Mouse (Mus musculus): ENCODE measurements around the gene DXBay18. TPM values are rescaled to one million over a fixed set of nuclear protein-coding genes. Genes with fewer than 3 reads are reported as not detected.

Gene DXBay18
- total RNA-seq (2023): not detected

DNA sequence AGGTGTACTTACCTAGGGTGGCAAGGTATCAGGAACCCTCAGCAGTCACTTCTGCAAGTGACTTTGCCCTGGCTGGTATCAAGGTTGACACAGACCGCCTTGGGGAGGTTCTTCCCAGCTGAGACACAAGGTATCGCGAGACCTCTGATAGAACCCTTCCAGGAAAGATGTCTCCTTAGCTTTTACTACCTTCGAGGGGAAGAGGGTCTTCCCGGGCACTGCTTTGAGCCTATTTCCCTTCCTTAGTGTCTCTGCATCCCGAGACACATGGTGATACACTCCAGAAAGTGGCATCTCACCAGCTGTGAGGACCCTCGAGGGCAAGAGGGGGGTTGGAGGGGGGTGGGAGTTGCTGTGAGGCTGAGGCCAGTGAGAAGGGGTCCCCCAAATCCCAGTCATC is at the start of gene DXBay18:
Gene DXBay18, minus strand, starts transcription at position 101 of the 400 bp plus-strand sequence.

DNA sequence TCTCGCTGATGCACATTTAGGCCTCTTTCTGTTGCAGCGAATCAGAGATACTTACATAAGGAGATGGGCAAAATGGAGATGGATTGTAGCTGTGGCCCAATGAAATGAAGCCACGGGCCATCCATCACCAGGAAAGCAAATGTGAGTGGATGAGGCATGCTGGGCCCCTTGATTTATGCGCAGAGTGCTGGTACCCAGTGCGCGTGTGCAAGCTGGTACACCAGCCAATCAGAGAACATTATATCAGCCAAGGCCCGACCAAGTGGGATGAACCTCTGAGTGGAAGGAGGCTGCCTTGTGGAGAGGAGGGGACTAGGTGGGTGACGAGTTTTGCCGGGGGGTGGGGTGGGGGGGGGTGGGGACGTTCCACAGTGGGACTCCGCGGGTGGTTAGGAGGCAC is 42.7 kb upstream of the DXBay18 start, which contains the start of gene Xlr3b:
Gene Xlr3b, plus strand, starts transcription at position 274 of the 400 bp plus-strand sequence.

DNA sequence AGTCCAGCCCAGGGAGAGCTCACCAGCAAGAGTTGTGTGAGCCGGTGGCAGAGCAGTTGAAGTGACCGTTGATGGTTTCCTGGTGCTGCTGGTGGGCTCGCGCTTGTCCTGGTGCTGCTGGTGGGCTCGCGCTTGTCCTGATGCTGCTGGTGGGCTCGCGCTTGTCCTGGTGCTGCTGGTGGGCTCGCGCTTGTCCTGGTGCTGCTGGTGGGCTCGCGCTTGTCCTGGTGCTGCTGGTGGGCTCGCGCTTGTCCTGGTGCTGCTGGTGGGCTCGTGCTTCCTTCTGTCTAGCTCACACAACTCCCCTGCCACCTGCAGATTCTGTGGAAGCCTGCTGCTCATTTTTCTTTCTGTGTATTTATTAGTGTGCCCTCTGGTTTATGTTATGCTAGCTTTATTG is 27.6 kb upstream of the DXBay18 start, which contains the start of gene Spin2d:
Gene Spin2d, minus strand, starts transcription at position 101 of the 400 bp plus-strand sequence.

DNA sequence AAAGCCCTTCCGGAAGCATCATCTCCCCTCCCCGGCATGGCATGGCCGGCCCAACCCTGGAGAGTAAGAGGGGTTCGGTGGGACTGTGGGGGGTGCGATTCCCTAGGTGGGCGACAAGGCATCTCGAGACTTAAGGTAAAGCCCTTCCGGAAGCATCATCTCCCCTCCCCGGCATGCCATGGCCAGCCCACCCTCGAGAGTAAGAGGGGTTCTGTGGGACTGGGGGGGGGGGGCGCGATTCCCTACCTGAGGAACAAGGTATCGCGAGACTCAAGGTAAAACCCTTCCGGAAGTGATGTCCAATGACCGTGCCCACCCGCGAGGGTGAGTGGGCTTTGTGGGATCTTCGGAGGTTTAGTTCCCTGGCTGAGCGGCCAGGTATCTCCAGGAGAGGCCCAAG is 754 bp downstream of the DXBay18 start, which contains the start of gene Xlr5b:
Gene Xlr5b, plus strand, starts transcription at position 301 of the 400 bp plus-strand sequence.

DNA sequence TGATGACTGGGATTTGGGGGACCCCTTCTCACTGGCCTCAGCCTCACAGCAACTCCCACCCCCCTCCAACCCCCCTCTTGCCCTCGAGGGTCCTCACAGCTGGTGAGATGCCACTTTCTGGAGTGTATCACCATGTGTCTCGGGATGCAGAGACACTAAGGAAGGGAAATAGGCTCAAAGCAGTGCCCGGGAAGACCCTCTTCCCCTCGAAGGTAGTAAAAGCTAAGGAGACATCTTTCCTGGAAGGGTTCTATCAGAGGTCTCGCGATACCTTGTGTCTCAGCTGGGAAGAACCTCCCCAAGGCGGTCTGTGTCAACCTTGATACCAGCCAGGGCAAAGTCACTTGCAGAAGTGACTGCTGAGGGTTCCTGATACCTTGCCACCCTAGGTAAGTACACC is 32.5 kb downstream of the DXBay18 start, which contains the start of gene Gm14685:
Gene Gm14685, plus strand, starts transcription at position 301 of the 400 bp plus-strand sequence.

DNA sequence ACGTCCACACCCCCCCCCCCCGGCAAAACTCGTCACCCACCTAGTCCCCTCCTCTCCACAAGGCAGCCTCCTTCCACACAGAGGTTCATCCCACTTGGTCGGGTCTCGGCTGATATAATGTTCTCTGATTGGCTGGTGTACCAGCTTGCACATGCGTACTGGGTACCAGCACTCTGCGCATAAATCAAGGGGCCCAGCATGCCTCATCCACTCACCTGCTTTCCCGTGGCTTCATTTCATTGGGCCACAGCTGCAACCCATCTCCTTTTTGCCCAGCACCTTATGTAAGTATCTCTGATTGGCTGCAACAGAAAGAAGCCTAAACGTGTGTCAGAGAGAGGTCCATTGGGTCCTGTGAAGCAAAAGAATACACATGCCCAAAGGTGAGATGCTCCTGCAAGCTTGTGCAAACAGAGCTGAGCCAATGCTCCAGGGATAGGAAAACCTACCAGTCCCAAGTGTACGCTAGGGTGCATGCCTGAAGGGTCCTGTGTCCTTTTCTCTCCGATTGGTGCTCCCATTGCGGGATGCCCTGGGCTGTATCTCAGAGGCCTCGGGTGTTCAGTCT is 52.2 kb downstream of the DXBay18 start, which contains the start of gene Xlr3a:
Gene Xlr3a, minus strand, starts transcription at position 155 of the 568 bp plus-strand sequence.

Other genes starting within 250 kb of the DXBay18 start
- 10 to 100 TPM; 46.2 to 53.4 TPM for gene Cetn2, start 231.0 kb downstream of the DXBay18 start, total RNA-seq (2023)
- gene Nsdhl, start 230.9 kb downstream of the DXBay18 start, total RNA-seq (2023): 10 to 100 TPM; 10.1 to 12.5 TPM
- gene Zfp185, start 162.1 kb downstream of the DXBay18 start, total RNA-seq (2023): not detected
- gene Pnma5, start 112.3 kb downstream of the DXBay18 start, total RNA-seq (2023): 1 to 10 TPM in 1 of 2 experiments, under 1 TPM in 1; 0.75 to 2.1 TPM
- not detected for gene Pnma3, start 84.7 kb downstream of the DXBay18 start, total RNA-seq (2023)
- gene Xlr4a, start 67.0 kb downstream of the DXBay18 start, total RNA-seq (2023): 10 to 100 TPM in 1 of 2 experiments, 1 to 10 TPM in 1; 3.6 to 16.1 TPM
- 1 to 10 TPM in 1 of 2 experiments, not detected in 1; 2.1 TPM for gene Xlr3a, start 52.4 kb downstream of the DXBay18 start, total RNA-seq (2023)
- gene Gm14685, start 32.4 kb downstream of the DXBay18 start, total RNA-seq (2023): under 1 TPM; 0.17 to 0.21 TPM
- gene Xlr5b, start 654 bp downstream of the DXBay18 start, total RNA-seq (2023): not detected
- not detected for gene Spin2d, start 27.5 kb upstream of the DXBay18 start, total RNA-seq (2023)
- gene Xlr3b, start 42.8 kb upstream of the DXBay18 start, total RNA-seq (2023): 10 to 100 TPM in 1 of 2 experiments, 1 to 10 TPM in 1; 5.9 to 24.8 TPM
- 10 to 100 TPM; 21.7 to 36.8 TPM for gene Xlr4b, start 64.9 kb upstream of the DXBay18 start, total RNA-seq (2023)
- 10 to 100 TPM; 11.0 to 12.9 TPM for gene F8a, start 78.8 kb upstream of the DXBay18 start, total RNA-seq (2023)
- 10 to 100 TPM in 1 of 2 experiments, 1 to 10 TPM in 1; 3.9 to 15.2 TPM for gene Xlr4c, start 93.7 kb upstream of the DXBay18 start, total RNA-seq (2023)
- gene Xlr3c, start 115.9 kb upstream of the DXBay18 start, total RNA-seq (2023): not detected
- gene Xlr5a, start 143.5 kb upstream of the DXBay18 start, total RNA-seq (2023): not detected
- gene Xlr5c, start 143.5 kb upstream of the DXBay18 start, total RNA-seq (2023): not detected
- not detected for gene Gm45015, start 187.4 kb upstream of the DXBay18 start, total RNA-seq (2023)
- gene Zfp275, start 193.2 kb upstream of the DXBay18 start, total RNA-seq (2023): 10 to 100 TPM; 33.6 to 35.4 TPM
- gene Gm18336, start 249.3 kb upstream of the DXBay18 start, total RNA-seq (2023): not detected